Mouse (Mus musculus) thymus, adult 2 months (tissue): ENCODE data around the gene Tec.

Experiments used
- CTCF ChIP-seq: fragments of 200-500 bp; IDR thresholded peaks from 2 replicates; pipeline ENCODE4 v1.5.1; 2012; ENCODE audit warnings: mild to moderate bottlenecking, control low read depth, low read length, moderate library complexity, borderline replicate concordance; ENCODE audit not compliant: control insufficient read depth, poor library complexity, insufficient read depth; ENCODE audit errors: extremely low read depth
- POLR2A ChIP-seq: fragments of 200-500 bp; IDR thresholded peaks from 2 replicates; pipeline ENCODE4 v1.6.1; 2012; ENCODE audit warnings: mild to moderate bottlenecking, low read length, control low read depth, moderate library complexity; ENCODE audit not compliant: control insufficient read depth, poor library complexity, insufficient read depth; ENCODE audit errors: extremely low read depth

GRCm38 (mm10) chr5:72893987-72894386, 25.7 kb upstream of the Tec start:
- TF ChIP-seq POLR2A: no peak
- TF ChIP-seq CTCF: peak; percentile 73; the same call in 1 of the 2 replicates
